Mouse (Mus musculus): ENCODE data around the gene Nutf2-ps1. TPM values are rescaled to one million over a fixed set of nuclear protein-coding genes. Genes with fewer than 3 reads are reported as not detected.
A peak's percentile ranks its signal among the peaks of the same experiment; 100 is the strongest.
"Not testable (repeated sequence)": the region's sequence is repeated elsewhere in the genome, so short reads cannot be mapped to it uniquely, and the experiment has no call there.

Gene Nutf2-ps1
- polyA plus RNA-seq (2012; rRNA removed), result 32.8 and 33.7 TPM in 2 replicates

GRCm38 (mm10) chr19:53588968-53589367 is at the start of gene Nutf2-ps1:
Gene Nutf2-ps1 (minus strand): TSS chr19:53589068.
- DNase-seq (ENCODE audit: low spot score), result not testable (repeated sequence)

GRCm38 (mm10) chr19:53638041-53638440 is 49.2 kb upstream of the Nutf2-ps1 start:
- DNase-seq (ENCODE audit: low spot score), result no peak

GRCm38 (mm10) chr19:53621681-53622080 is 32.8 kb upstream of the Nutf2-ps1 start:
- no peak for DNase-seq (ENCODE audit: low spot score)

- DNase-seq (ENCODE audit: low spot score), result no peak
Measured at GRCm38 (mm10) chr19:53608921-53609320, 20.1 kb upstream of the Nutf2-ps1 start.

- no peak for DNase-seq (ENCODE audit: low spot score)
Measured at GRCm38 (mm10) chr19:53601363-53601655, 12.4 kb upstream of the Nutf2-ps1 start.

GRCm38 (mm10) chr19:53600549-53601362 is 11.9 kb upstream of the Nutf2-ps1 start:
- DNase-seq (ENCODE audit: low spot score), result no peak

GRCm38 (mm10) chr19:53599757-53600539 is 11.1 kb upstream of the Nutf2-ps1 start, which contains the start of gene Smc3:
Gene Smc3 (plus strand): TSS chr19:53600398.
- DNase-seq (ENCODE audit: low spot score), result peak; percentile 98

- no peak for DNase-seq (ENCODE audit: low spot score)
Measured at GRCm38 (mm10) chr19:53596723-53597474, 8.0 kb upstream of the Nutf2-ps1 start.

GRCm38 (mm10) chr19:53587686-53588085 is 1.2 kb downstream of the Nutf2-ps1 start:
- DNase-seq (ENCODE audit: low spot score), result not testable (repeated sequence)

GRCm38 (mm10) chr19:53580271-53580670 is 8.6 kb downstream of the Nutf2-ps1 start:
- DNase-seq (ENCODE audit: low spot score), result not testable (repeated sequence)

GRCm38 (mm10) chr19:53578597-53579252 is 10.1 kb downstream of the Nutf2-ps1 start:
- no peak for DNase-seq (ENCODE audit: low spot score)

GRCm38 (mm10) chr19:53577025-53577800 is 11.7 kb downstream of the Nutf2-ps1 start:
- DNase-seq (ENCODE audit: low spot score), result no peak

- no peak for DNase-seq (ENCODE audit: low spot score)
Measured at GRCm38 (mm10) chr19:53576061-53576460, 12.8 kb downstream of the Nutf2-ps1 start.

GRCm38 (mm10) chr19:53575296-53576010 is 13.4 kb downstream of the Nutf2-ps1 start:
- no peak for DNase-seq (ENCODE audit: low spot score)

- no peak for DNase-seq (ENCODE audit: low spot score)
Measured at GRCm38 (mm10) chr19:53574546-53574945, 14.3 kb downstream of the Nutf2-ps1 start.

- DNase-seq (ENCODE audit: low spot score), result no peak
Measured at GRCm38 (mm10) chr19:53574131-53574530, 14.7 kb downstream of the Nutf2-ps1 start.

GRCm38 (mm10) chr19:53573151-53573550 is 15.7 kb downstream of the Nutf2-ps1 start:
- no peak for DNase-seq (ENCODE audit: low spot score)

- no peak for DNase-seq (ENCODE audit: low spot score)
Measured at GRCm38 (mm10) chr19:53572607-53573006, 16.3 kb downstream of the Nutf2-ps1 start.

GRCm38 (mm10) chr19:53571501-53572428 is 17.1 kb downstream of the Nutf2-ps1 start:
- no peak for DNase-seq (ENCODE audit: low spot score)

All from urinary bladder, adult 2 months (tissue).